Mouse (Mus musculus) embryonic fibroblast, embryonic 13.5 days (primary cell): Measurements from ENCODE around the gene Fzd7.

Experiments used
- CTCF ChIP-seq: IDR thresholded peaks from 2 replicates; pipeline ENCODE4 v1.5.1; 2011; ENCODE audit warnings: mild to moderate bottlenecking, control low read depth, low read length, moderate library complexity, borderline replicate concordance; ENCODE audit not compliant: insufficient read depth
- POLR2A ChIP-seq: IDR thresholded peaks from 2 replicates; pipeline ENCODE4 v1.6.1; 2011; ENCODE audit warnings: low read depth, mild to moderate bottlenecking, control low read depth, low read length, moderate library complexity

DNA sequence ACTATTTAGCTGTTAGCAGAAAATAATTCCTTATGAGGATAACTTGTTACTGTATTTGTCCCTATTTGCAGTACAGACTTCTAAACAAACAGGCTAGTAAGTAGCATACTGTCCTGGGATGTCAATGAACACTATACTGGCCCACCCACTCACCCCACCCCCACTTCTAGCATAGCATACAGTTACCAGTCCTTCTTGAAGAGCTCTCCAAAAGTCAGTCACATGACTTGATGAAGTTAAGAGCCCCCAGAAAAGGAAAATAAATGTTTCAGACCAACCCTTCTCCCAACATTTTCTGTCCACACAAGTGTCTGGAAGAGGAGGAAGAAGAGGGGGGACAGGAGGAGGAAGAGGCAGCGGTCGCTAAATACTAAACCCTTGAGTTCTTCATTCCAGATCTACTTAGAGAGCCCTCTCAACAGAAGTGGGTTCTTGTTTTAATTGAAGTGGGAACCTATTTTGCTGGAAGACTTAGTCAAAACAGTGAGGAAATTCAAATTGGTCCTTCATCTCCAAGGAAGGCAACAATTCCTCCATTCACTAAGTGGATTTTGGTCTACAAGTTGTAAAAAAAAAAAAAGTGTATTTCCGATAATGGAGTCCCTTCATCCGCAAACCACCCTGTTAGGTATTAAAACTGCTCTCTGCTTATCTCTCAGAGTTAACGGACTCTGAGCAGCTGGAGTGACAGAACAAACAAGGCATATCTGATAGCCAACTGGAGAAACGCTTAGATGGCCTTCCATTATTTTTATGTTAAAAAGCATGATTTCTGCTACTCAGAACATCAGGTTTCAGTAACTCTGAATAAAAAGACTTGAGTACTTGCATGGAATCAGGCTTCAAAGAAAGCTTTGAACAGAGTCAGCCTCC, 15.8 kb downstream of the Fzd7 start:
- TF ChIP-seq POLR2A = no peak
- no peak for TF ChIP-seq CTCF
